Mouse (Mus musculus): ENCODE data around the gene Cps1. TPM values are rescaled to one million over a fixed set of nuclear protein-coding genes. Genes with fewer than 3 reads are reported as not detected.

Gene Cps1
- polyA plus RNA-seq, 1 experiment from 2014 or later, result 0.20 TPM

- H3K4me3 ChIP-seq (replicated peaks; ENCODE audit: low read length), result no peak overlapping the region
- H3K27me3 ChIP-seq (replicated peaks; ENCODE audit: control insufficient read depth, insufficient read depth, low read length), result no peaks in the 10 kb centered on the region
- H3K9ac ChIP-seq (replicated peaks; ENCODE audit: low read depth, low read length), result no peak overlapping the region
- H3K27ac ChIP-seq (ENCODE audit: low read length), result no peak overlapping the region
- H3K36me3 ChIP-seq (ENCODE audit: control insufficient read depth, insufficient read depth), result no peaks in the 10 kb centered on the region
- H3K4me1 ChIP-seq (replicated peaks; ENCODE audit: control insufficient read depth, insufficient read depth, low read length), result no peaks in the 10 kb centered on the region
- no peak for ATAC-seq
- H3K4me2 ChIP-seq (ENCODE audit: low read length), result no peak overlapping the region
- H3K9me3 ChIP-seq (ENCODE audit: control insufficient read depth, low read length), result no peaks in the 10 kb centered on the region
- WGBS, result 94% methylated on average over 2 of the region's 2 CpGs
Observed at GRCm38 (mm10) chr1:67197335-67197734, 74.5 kb downstream of the Cps1 start.

DNA sequence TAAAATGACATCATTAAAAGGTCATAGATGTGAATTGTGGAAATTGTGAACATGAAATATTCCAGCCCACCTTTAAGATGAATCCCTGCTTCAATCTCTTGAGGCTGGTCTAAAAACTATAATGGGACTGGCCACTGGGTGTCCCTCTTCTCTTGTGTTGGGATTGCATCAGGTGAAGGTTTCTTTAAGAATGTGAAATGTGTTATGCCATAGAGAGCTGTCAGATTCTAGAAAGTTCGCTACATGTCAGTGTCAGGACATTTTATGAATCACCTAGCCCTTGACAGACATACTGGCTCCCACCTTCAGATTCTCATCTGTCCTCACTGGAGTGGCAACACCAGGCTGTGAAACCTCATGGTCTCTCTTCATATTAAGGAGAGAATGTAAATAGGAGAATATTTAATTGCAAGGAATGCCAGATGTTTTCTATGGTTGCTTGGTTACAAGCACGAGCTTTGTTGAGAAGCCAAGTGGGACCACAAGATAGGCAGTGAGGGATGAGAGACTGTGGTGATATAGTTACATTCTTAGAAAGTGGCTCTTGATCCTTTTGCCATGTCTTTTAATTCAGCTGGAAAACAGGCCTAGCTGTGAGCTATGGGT is 95.6 kb downstream of the Cps1 start:
- ATAC-seq, result 0 out of 2 replicates have a peak, but pooled peaks have one; percentile 38
- H3K9me3 ChIP-seq (ENCODE audit: control insufficient read depth, low read length), result no peaks in the 10 kb centered on the region

DNA sequence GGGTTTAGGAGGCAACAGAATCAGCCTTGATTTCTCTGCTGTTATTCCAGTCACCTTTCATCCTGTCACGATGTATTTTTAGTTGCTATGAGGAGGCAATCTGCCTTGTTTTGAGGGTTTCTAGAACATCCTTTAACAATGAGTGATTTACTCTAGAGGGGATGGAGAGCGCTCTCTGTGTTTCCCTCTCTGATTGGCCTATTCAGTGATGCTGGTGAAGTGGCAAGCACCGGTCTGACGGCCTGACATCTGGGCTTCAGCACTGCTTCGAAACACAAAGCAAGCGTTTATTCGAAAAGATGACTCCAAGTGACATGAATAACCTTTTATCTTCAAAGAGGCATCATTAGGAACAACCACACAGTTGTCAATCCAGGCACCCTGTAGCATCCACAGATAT is 100.8 kb downstream of the Cps1 start:
- Histone ChIP-seq H3K4me1 (replicated peaks; ENCODE audit: control insufficient read depth, insufficient read depth, low read length) (peaks cover under 1% of the 10 kb centered on the region; the same call in 1 of the 2 replicates), H3K4me2 (ENCODE audit: low read length) (no peak overlapping the region), H3K36me3 (ENCODE audit: control insufficient read depth, insufficient read depth) (no peaks in the 10 kb centered on the region), H3K9ac (replicated peaks; ENCODE audit: low read depth, low read length) (no peak overlapping the region), H3K4me3 (replicated peaks; ENCODE audit: low read length) (no peak overlapping the region), H3K27ac (ENCODE audit: low read length) (no peak overlapping the region), H3K27me3 (replicated peaks; ENCODE audit: control insufficient read depth, insufficient read depth, low read length) (no peaks in the 10 kb centered on the region), H3K9me3 (ENCODE audit: control insufficient read depth, low read length) (no peaks in the 10 kb centered on the region)
- ATAC-seq, result no peak
- WGBS, result 67% methylated on average over 7 of the region's 7 CpGs

More for the DNA sequence above, 95.6 kb downstream of the Cps1 start:
- Histone ChIP-seq H3K9ac (replicated peaks; ENCODE audit: low read depth, low read length) (no peak overlapping the region), H3K27ac (ENCODE audit: low read length) (no peak overlapping the region), H3K27me3 (replicated peaks; ENCODE audit: control insufficient read depth, insufficient read depth, low read length) (no peaks in the 10 kb centered on the region), H3K4me1 (replicated peaks; ENCODE audit: control insufficient read depth, insufficient read depth, low read length) (peaks cover 3% of the 10 kb centered on the region; the same call in 1 of the 2 replicates), H3K4me3 (replicated peaks; ENCODE audit: low read length) (no peak overlapping the region), H3K4me2 (ENCODE audit: low read length) (no peak overlapping the region), H3K36me3 (ENCODE audit: control insufficient read depth, insufficient read depth) (no peaks in the 10 kb centered on the region)
- WGBS, result 31% methylated on average over 2 of the region's 2 CpGs

- 76% methylated on average over 2 of the region's 2 CpGs for WGBS
- no peak overlapping the region for H3K4me2 ChIP-seq (ENCODE audit: low read length)
Observed at GRCm38 (mm10) chr1:67234861-67235260, 112.0 kb downstream of the Cps1 start.

DNA sequence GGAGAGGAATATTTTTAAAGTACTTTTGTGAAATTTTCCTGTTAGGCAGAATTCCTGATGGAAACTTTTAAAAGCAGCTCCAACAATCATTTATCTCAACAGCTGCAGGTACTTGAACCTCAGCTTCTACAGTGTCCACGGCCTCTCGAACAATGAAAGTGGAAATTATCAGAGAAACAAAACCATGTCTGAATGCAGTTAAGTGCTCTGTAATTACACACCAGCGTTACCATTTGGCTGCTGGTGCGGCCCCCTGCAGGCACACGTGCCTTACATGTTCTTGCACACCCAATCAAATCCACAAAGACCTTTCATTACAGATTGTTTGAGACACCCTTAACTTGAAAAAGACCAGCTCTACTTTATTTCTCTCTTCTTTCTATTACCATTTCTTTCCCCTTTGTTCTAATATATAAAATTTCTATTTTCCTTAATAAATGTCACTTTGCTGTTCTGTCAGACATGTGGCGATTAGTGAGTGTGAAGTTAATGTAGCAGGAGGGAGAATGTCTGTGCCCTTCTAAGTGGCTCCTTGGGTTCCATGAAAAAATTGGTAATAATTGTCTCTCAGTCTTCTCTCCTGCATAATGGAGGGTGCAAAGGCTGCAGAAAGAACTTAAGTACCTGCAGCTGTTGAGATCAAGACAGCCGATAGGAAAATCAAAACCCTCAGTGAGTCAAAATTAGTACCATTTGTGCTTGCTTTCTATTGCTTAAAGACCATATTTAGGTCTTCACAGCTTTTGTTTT is 112.8 kb downstream of the Cps1 start:
- Histone ChIP-seq H3K4me1 (replicated peaks; ENCODE audit: control insufficient read depth, insufficient read depth, low read length) (no peaks in the 10 kb centered on the region), H3K4me3 (replicated peaks; ENCODE audit: low read length) (no peak overlapping the region), H3K27me3 (replicated peaks; ENCODE audit: control insufficient read depth, insufficient read depth, low read length) (no peaks in the 10 kb centered on the region), H3K9ac (replicated peaks; ENCODE audit: low read depth, low read length) (no peak overlapping the region), H3K4me2 (ENCODE audit: low read length) (no peak overlapping the region), H3K9me3 (ENCODE audit: control insufficient read depth, low read length) (no peaks in the 10 kb centered on the region), H3K36me3 (ENCODE audit: control insufficient read depth, insufficient read depth) (no peaks in the 10 kb centered on the region), H3K27ac (ENCODE audit: low read length) (no peak overlapping the region)
- peak; percentile 84 for ATAC-seq
- WGBS, result 26% methylated on average over 7 of the region's 7 CpGs

More at GRCm38 (mm10) chr1:67234861-67235260, 112.0 kb downstream of the Cps1 start:
- Histone ChIP-seq H3K4me3 (replicated peaks; ENCODE audit: low read length) (no peak overlapping the region), H3K27me3 (replicated peaks; ENCODE audit: control insufficient read depth, insufficient read depth, low read length) (no peaks in the 10 kb centered on the region), H3K9ac (replicated peaks; ENCODE audit: low read depth, low read length) (no peak overlapping the region), H3K9me3 (ENCODE audit: control insufficient read depth, low read length) (no peaks in the 10 kb centered on the region), H3K4me1 (replicated peaks; ENCODE audit: control insufficient read depth, insufficient read depth, low read length) (no peaks in the 10 kb centered on the region), H3K27ac (ENCODE audit: low read length) (no peak overlapping the region), H3K36me3 (ENCODE audit: control insufficient read depth, insufficient read depth) (no peaks in the 10 kb centered on the region)
- no peak for ATAC-seq

GRCm38 (mm10) chr1:67238446-67238845 is 115.6 kb downstream of the Cps1 start:
- ATAC-seq, result no peak

DNA sequence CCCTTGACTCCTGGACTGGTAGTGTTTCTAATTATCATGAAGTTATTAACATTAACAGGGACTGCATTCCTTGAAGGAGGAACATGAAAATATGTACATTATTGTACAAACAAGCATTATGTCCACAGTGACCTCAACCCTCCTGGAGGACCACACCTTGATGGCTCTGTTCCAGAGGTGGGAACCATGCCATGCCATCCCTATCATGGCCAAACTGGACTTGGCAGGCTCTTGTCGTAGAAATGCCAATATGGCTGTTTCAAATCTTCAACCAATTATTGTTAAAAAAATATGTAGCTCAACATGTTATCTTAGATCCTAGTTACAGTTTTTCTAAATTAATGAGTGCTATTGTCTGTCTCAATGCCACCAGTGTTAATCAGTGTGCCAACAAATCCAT is 116.1 kb downstream of the Cps1 start:
- H3K4me2 ChIP-seq (ENCODE audit: low read length), result no peak overlapping the region
- no peaks in the 10 kb centered on the region for H3K4me1 ChIP-seq (replicated peaks; ENCODE audit: control insufficient read depth, insufficient read depth, low read length)
- H3K9ac ChIP-seq (replicated peaks; ENCODE audit: low read depth, low read length), result no peak overlapping the region
- WGBS, result 75% methylated on average over 1 of the region's 1 CpGs
- H3K9me3 ChIP-seq (ENCODE audit: control insufficient read depth, low read length), result no peaks in the 10 kb centered on the region
- no peaks in the 10 kb centered on the region for H3K27me3 ChIP-seq (replicated peaks; ENCODE audit: control insufficient read depth, insufficient read depth, low read length)
- H3K27ac ChIP-seq (ENCODE audit: low read length), result no peak overlapping the region
- H3K4me3 ChIP-seq (replicated peaks; ENCODE audit: low read length), result no peak overlapping the region
- H3K36me3 ChIP-seq (ENCODE audit: control insufficient read depth, insufficient read depth), result no peaks in the 10 kb centered on the region
- no peak for ATAC-seq

More at GRCm38 (mm10) chr1:67238446-67238845, 115.6 kb downstream of the Cps1 start:
- Histone ChIP-seq H3K36me3 (ENCODE audit: control insufficient read depth, insufficient read depth) (no peaks in the 10 kb centered on the region), H3K4me1 (replicated peaks; ENCODE audit: control insufficient read depth, insufficient read depth, low read length) (no peaks in the 10 kb centered on the region), H3K9ac (replicated peaks; ENCODE audit: low read depth, low read length) (no peak overlapping the region), H3K27ac (ENCODE audit: low read length) (no peak overlapping the region), H3K4me3 (replicated peaks; ENCODE audit: low read length) (no peak overlapping the region), H3K9me3 (ENCODE audit: control insufficient read depth, low read length) (no peaks in the 10 kb centered on the region), H3K4me2 (ENCODE audit: low read length) (no peak overlapping the region), H3K27me3 (replicated peaks; ENCODE audit: control insufficient read depth, insufficient read depth, low read length) (no peaks in the 10 kb centered on the region)
- 88% methylated on average over 1 of the region's 1 CpGs for WGBS

DNA sequence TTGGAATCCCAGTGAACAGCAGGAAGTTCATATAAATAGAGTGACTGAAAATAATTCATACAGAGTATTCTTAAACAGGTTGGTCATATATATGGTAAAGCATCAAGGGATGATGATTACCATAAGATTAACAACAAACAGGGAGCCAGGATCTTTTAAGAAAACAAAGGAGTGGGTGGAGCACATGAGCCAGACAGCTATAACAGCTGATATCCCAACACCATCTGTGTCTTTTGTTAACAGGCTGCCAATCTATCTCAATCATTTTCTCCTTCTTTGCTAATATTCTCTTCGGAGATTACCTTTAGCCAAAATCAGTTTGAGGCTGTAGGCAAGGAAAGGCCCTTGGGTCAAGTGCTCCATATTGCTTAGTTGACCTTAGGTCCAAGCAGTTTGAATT is 142.4 kb downstream of the Cps1 start:
- no peaks in the 10 kb centered on the region for H3K9me3 ChIP-seq (ENCODE audit: control insufficient read depth, low read length)
- 32% methylated on average over 1 of the region's 1 CpGs for WGBS
- ATAC-seq, result peak; percentile 62; the same call in 1 of the 2 replicates

DNA sequence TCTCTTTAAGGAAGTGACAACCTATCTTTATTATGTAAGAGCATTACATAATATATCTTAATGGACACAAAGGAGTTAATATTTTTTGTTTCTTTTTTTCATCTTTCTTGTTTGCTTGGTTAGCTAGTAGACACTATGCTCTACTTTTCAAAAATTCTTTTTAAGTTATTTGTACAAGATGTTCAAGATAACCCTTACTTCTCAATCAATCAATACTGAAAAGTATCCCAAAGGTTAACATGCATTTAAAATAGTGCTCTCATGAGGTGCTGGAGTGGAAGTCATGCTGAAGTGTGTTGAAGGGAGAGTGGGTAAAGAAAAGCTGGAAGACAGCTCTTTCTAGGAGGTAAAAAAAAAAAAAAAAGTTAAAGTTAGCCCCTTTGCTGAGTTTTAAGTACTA is 145.1 kb downstream of the Cps1 start:
- Histone ChIP-seq H3K4me2 (ENCODE audit: low read length) (no peak overlapping the region), H3K4me1 (replicated peaks; ENCODE audit: control insufficient read depth, insufficient read depth, low read length) (no peaks in the 10 kb centered on the region), H3K9ac (replicated peaks; ENCODE audit: low read depth, low read length) (no peak overlapping the region), H3K4me3 (replicated peaks; ENCODE audit: low read length) (no peak overlapping the region), H3K27ac (ENCODE audit: low read length) (no peak overlapping the region), H3K27me3 (replicated peaks; ENCODE audit: control insufficient read depth, insufficient read depth, low read length) (no peaks in the 10 kb centered on the region), H3K9me3 (ENCODE audit: control insufficient read depth, low read length) (no peaks in the 10 kb centered on the region), H3K36me3 (ENCODE audit: control insufficient read depth, insufficient read depth) (no peaks in the 10 kb centered on the region)
- no peak for ATAC-seq

More for the DNA sequence above, 142.4 kb downstream of the Cps1 start:
- Histone ChIP-seq H3K27ac (ENCODE audit: low read length) (no peak overlapping the region), H3K36me3 (ENCODE audit: control insufficient read depth, insufficient read depth) (no peaks in the 10 kb centered on the region), H3K4me1 (replicated peaks; ENCODE audit: control insufficient read depth, insufficient read depth, low read length) (no peaks in the 10 kb centered on the region), H3K27me3 (replicated peaks; ENCODE audit: control insufficient read depth, insufficient read depth, low read length) (no peaks in the 10 kb centered on the region), H3K9ac (replicated peaks; ENCODE audit: low read depth, low read length) (no peak overlapping the region), H3K4me3 (replicated peaks; ENCODE audit: low read length) (no peak overlapping the region), H3K4me2 (ENCODE audit: low read length) (no peak overlapping the region)
